Mouse (Mus musculus) liver, postnatal 0 days (tissue): ENCODE measurements at regions not wholly inside any gene's neighbourhood (a gene's known extent, or its start where the extent isn't known, plus 50 kb on each side); places are given as distances from the start of the nearest gene placed in this dataset.

Experiments
- CTCF ChIP-seq: sonication (generic); IDR thresholded peaks from 2 replicates; pipeline ENCODE4 v1.5.1; 2016; ENCODE audit warnings: antibody characterized with exemption, low read depth
- EP300 ChIP-seq: IDR thresholded peaks from 2 replicates; pipeline ENCODE4 v1.6.1; 2016; ENCODE audit warnings: antibody characterized with exemption, low read depth, mild to moderate bottlenecking

DNA sequence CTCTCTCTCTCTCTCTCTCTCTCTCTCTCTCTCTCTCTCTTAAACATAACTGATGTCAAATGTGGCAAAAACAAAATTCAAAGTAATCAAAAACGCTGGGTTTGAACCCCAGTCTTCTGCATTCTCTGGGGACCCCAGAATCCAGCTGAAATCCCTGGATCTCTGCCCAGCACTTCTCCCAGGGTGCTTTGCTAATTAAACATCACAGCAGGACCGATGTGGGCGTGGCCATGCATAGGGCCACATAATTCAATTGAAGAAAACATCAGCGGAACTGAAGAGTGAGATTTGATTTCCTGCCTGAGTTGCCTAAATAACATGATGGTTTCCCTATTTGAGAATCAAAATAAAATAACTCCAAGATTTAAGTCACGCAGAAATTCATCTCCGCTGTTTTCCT, 84.9 kb upstream of the Daam1 start:
- TF ChIP-seq CTCF (no peak), EP300 (no peak)
